Mouse (Mus musculus): ENCODE data around the gene Serping1.

- no peak for TF ChIP-seq POLR2A (IDR thresholded peaks at IDR 0.05; ENCODE audit: control insufficient read depth, extremely low read depth, insufficient read depth, low read length, poor library complexity)
- no peak for TF ChIP-seq CTCF (IDR thresholded peaks at IDR 0.05; ENCODE audit: borderline replicate concordance, control insufficient read depth, extremely low read depth, insufficient read depth, low read length, poor library complexity)
Observed at GRCm38 (mm10) chr2:84715562-84716361, 59.5 kb downstream of the Serping1 start.

Measured in thymus, adult 2 months (tissue).